Comparison of ENCODE assay signal across 8 mouse cellular contexts in the genomic region with DNA sequence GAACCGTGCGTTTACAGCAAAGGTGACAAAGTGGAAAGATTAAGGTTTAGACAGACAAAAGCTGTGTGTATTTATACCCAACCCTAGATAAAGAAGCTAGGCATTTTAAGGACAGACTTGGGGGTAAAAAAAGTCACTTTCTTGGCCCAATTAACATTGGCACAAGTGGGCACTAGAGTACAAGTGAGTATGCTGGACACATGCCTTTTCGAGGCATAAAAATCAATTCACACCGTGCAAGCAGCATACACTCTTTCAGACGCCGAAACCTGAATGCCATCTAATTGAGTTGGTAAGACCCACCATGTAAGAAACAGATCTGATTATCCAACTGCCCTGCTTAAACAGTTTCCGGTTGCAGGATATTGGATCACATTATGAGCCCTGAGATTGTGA. TPM values are rescaled to one million over a fixed set of nuclear protein-coding genes. Genes with fewer than 3 reads are reported as not detected.
DNase-seq lines count a peak whose midpoint lies in the region; ATAC-seq and TF ChIP-seq lines count a peak whose summit lies in the region.

No protein-coding gene starts in this region.

- peaks cover 34% of the 10 kb centered on the region for H3K4me1 ChIP-seq in erythroblast, embryonic 14.5 days (ENCODE audit: control insufficient read depth)
- H3K4me1 ChIP-seq in spleen, adult 2 months (ENCODE audit: control insufficient read depth, insufficient read depth, insufficient read length), result peaks cover 11% of the 10 kb centered on the region
- H3K4me1 ChIP-seq in limb, embryonic 15.5 days, result peaks cover 15% of the 10 kb centered on the region
- no peaks in the 10 kb centered on the region for H3K4me1 ChIP-seq in stomach, postnatal 0 days (replicated peaks; ENCODE audit: control insufficient read depth, insufficient read depth)

- H3K36me3 ChIP-seq in erythroblast, embryonic 14.5 days (ENCODE audit: control insufficient read depth), result peaks cover 11% of the 10 kb centered on the region
- no peaks in the 10 kb centered on the region for H3K36me3 ChIP-seq in spleen, adult 2 months (ENCODE audit: control insufficient read depth, insufficient read depth, low read length)
- H3K36me3 ChIP-seq in limb, embryonic 15.5 days, result peaks cover 3% of the 10 kb centered on the region; the same call in 1 of the 2 replicates
- no peaks in the 10 kb centered on the region for H3K36me3 ChIP-seq in stomach, postnatal 0 days (ENCODE audit: control insufficient read depth, insufficient read depth, low read length)

- 35% methylated on average over 7 of the region's 7 CpGs for WGBS in spleen, adult 2 months
- WGBS in limb, embryonic 15.5 days, result 24% methylated on average over 7 of the region's 7 CpGs
- WGBS in stomach, postnatal 0 days, result 33% methylated on average over 7 of the region's 7 CpGs

- peak overlapping the region; percentile 93 for H3K4me3 ChIP-seq in erythroblast, embryonic 14.5 days (replicated peaks)
- H3K4me3 ChIP-seq in spleen, adult 2 months (ENCODE audit: extremely low read depth, insufficient read depth, insufficient read length), result peak overlapping the region; percentile 94
- peak overlapping the region; percentile 61 for H3K4me3 ChIP-seq in limb, embryonic 15.5 days
- H3K4me3 ChIP-seq in stomach, postnatal 0 days (ENCODE audit: low read depth, low read length), result peak overlapping the region; percentile 88

- no peak for DNase-seq in spleen, adult 2 months (ENCODE audit: low read depth in 1 of 2, low spot score in 2 of 2)
- DNase-seq in spleen, adult 12 weeks (ENCODE audit: low spot score), result no peak
- no peak for DNase-seq in stomach, postnatal 0 days (ENCODE audit: low spot score)
- DNase-seq in embryo, embryonic 11 days, result no peak
- no peak for DNase-seq in gastrocnemius, adult 18-20 months (ENCODE audit: low spot score)

- no peak for TF ChIP-seq CTCF in spleen, adult 2 months (IDR thresholded peaks at IDR 0.05; ENCODE audit: extremely low read depth, insufficient read depth, insufficient read length, insufficient replicate concordance)
- TF ChIP-seq CTCF in stomach, postnatal 0 days (IDR thresholded peaks at IDR 0.05; ENCODE audit: low read depth), result no peak

- ATAC-seq in erythroblast, adult 5-6 weeks (replicated peaks; ENCODE audit: low FRiP score, poor library complexity, severe bottlenecking), result no peak
- ATAC-seq in limb, embryonic 15.5 days (ENCODE audit: insufficient number of reproducible peaks, low FRiP score, low TSS enrichment, low read depth), result no peak
- ATAC-seq in stomach, postnatal 0 days (ENCODE audit: low FRiP score, low TSS enrichment), result 0 out of 2 replicates have a peak, but pooled peaks have one; percentile 10

- TF ChIP-seq EP300 in stomach, postnatal 0 days (optimal IDR thresholded peaks at IDR 0.05), result no peak

- peak overlapping the region; percentile 63 for H3K4me2 ChIP-seq in limb, embryonic 15.5 days
- peak overlapping the region; percentile 80 for H3K4me2 ChIP-seq in stomach, postnatal 0 days (replicated peaks; ENCODE audit: low read depth)

- TF ChIP-seq POLR2A in spleen, adult 2 months (IDR thresholded peaks at IDR 0.05; ENCODE audit: low read depth, low read length), result no peak

- H3K9ac ChIP-seq in limb, embryonic 15.5 days, result no peak overlapping the region
- H3K9ac ChIP-seq in stomach, postnatal 0 days (ENCODE audit: low read length), result no peak overlapping the region

- no peak overlapping the region for H3K27ac ChIP-seq in spleen, adult 2 months (ENCODE audit: insufficient read depth, low read length)
- H3K27ac ChIP-seq in limb, embryonic 15.5 days, result no peak overlapping the region
- no peak overlapping the region for H3K27ac ChIP-seq in stomach, postnatal 0 days (replicated peaks)

- H3K27me3 ChIP-seq in erythroblast, embryonic 14.5 days (ENCODE audit: control insufficient read depth), result no peaks in the 10 kb centered on the region
- no peaks in the 10 kb centered on the region for H3K27me3 ChIP-seq in spleen, adult 2 months (ENCODE audit: control insufficient read depth, insufficient read depth, low read length)
- H3K27me3 ChIP-seq in limb, embryonic 15.5 days, result no peaks in the 10 kb centered on the region
- H3K27me3 ChIP-seq in stomach, postnatal 0 days (ENCODE audit: control insufficient read depth, insufficient read depth, low read length), result no peaks in the 10 kb centered on the region

- H3K9me3 ChIP-seq in erythroblast, embryonic 14.5 days (ENCODE audit: control insufficient read depth, low read length), result no peaks in the 10 kb centered on the region
- no peaks in the 10 kb centered on the region for H3K9me3 ChIP-seq in limb, embryonic 15.5 days
- no peaks in the 10 kb centered on the region for H3K9me3 ChIP-seq in stomach, postnatal 0 days (ENCODE audit: control insufficient read depth, low read length)

RNA-seq across cellular contexts. Expression of a gene that starts 0.4 kb away (rescaled TPM):
- polyA plus RNA-seq in erythroblast, embryonic 14.5 days (2012), result 0.42 and 0.58 TPM in 2 replicates
- total RNA-seq in erythroblast, adult 5-6 weeks (2015; ENCODE audit: low replicate concordance), result 11.3 and 14.8 TPM in 2 replicates
- 1.9 and 7.8 TPM in 2 replicates for total RNA-seq in erythroblast, adult 5-6 weeks (2017; ENCODE audit: low replicate concordance)
- polyA plus RNA-seq in spleen, adult 2 months (2012; rRNA removed), result 1.4 and 1.5 TPM in 2 replicates
- polyA plus RNA-seq in limb, embryonic 15.5 days (2015; fragmentation: Nextera tagmentation; extraction: Ambion mirVana), result 33.4 and 33.6 TPM in 2 replicates
- 34.9 and 36.8 TPM in 2 replicates for polyA plus RNA-seq in stomach, postnatal 0 days (2015; fragmentation: Nextera tagmentation; extraction: Ambion mirVana)
- total RNA-seq in gastrocnemius, adult 18-20 months (2021), result 10 to 100 TPM; 11.9 to 13.1 TPM

RNA-seq across cellular contexts. Expression of a gene that starts 56.3 kb away (rescaled TPM):
- not detected in 2 replicates for polyA plus RNA-seq in erythroblast, embryonic 14.5 days (2012)
- not detected in 2 replicates for total RNA-seq in erythroblast, adult 5-6 weeks (2015; ENCODE audit: low replicate concordance)
- 0.34 TPM in 1 of 2 replicates, not detected in the other for total RNA-seq in erythroblast, adult 5-6 weeks (2017; ENCODE audit: low replicate concordance)
- not detected in 2 replicates for polyA plus RNA-seq in spleen, adult 2 months (2012; rRNA removed)
- polyA plus RNA-seq in limb, embryonic 15.5 days (2015; fragmentation: Nextera tagmentation; extraction: Ambion mirVana), result 1.8 TPM in 2 replicates
- 9.8 and 10.4 TPM in 2 replicates for polyA plus RNA-seq in stomach, postnatal 0 days (2015; fragmentation: Nextera tagmentation; extraction: Ambion mirVana)
- total RNA-seq in gastrocnemius, adult 18-20 months (2021), result not detected

Comparison
In these comparisons a context has a peak if more than half of its experiments do, and no peak if none do; other contexts are left out.
1. RNA of a gene that starts 0.4 kb away (polyA plus RNA-seq): 34.9 to 36.8 TPM in stomach, postnatal 0 days and 33.4 to 33.6 TPM in limb, embryonic 15.5 days; 1.4 to 1.5 TPM in spleen, adult 2 months and 0.42 to 0.58 TPM in erythroblast, embryonic 14.5 days; every median in the first group is over 10 times any median in the second.
2. Peak in every context shown above with its lines, with median percentiles within 50 percentile points of each other: H3K4me3 ChIP-seq.